8 mouse cellular contexts compared by ENCODE assay signal in genomic region chr8:108574101-108574500, GRCm38 (mm10).
DNase-seq lines count a peak whose midpoint lies in the region; ATAC-seq lines count a peak whose summit lies in the region.

No protein-coding gene starts in this region.

- ATAC-seq in cerebellum, adult (ENCODE audit: insufficient number of reproducible peaks, low FRiP score, low TSS enrichment) = no peak
- ATAC-seq in erythroblast, adult 5-6 weeks (replicated peaks; ENCODE audit: low FRiP score, poor library complexity, severe bottlenecking) = no peak

- DNase-seq in cerebellum, postnatal 10 days = peak; percentile 28 to 53
- peak; percentile 63 for DNase-seq in urinary bladder, postnatal 14 days (ENCODE audit: low spot score)
- DNase-seq in urinary bladder, postnatal 10 days (ENCODE audit: low spot score) = no peak
- peak; percentile 48 for DNase-seq in gastrocnemius, postnatal 10 days
- DNase-seq in layer of hippocampus, adult 9-10 months (ENCODE audit: low spot score) = peak; percentile 27
- DNase-seq in natural killer cell, adult 2 months (ENCODE audit: low spot score in 2 of 2) = peak; percentile 9 to 24
